Mouse (Mus musculus) mouse embryonic stem cell (cell line): ENCODE results near the gene Vstm2a.

Source experiments
- in situ Hi-C, 2 experiments: fragments of 300-500 bp; cut with MboI; formaldehyde crosslinking; loops; 1 replicate in 1 of 2; 3 replicates in 1 of 2; pipeline ENCODE4 v1.14.3; 2019 to 2020; ENCODE audit warnings: low sequenced_read_pairs in 2 of 2, low pct_unique_long_range_greater_than_20kb in 1 of 2, mixed read lengths in 1 of 2; ENCODE audit not compliant: unreplicated experiment in 1 of 2

Gene Vstm2a

GRCm38 (mm10) chr11:16257473-16257921, at the start of gene Vstm2a:
Gene Vstm2a, plus strand, starts transcription at chr11:16257724.
- in situ Hi-C loops, result loop anchor here in 1 of 2 experiments (25.0 kb wide), 1 partner anchor 155 kb away; no protein-coding TSS in a partner anchor

GRCm38 (mm10) chr11:16257011-16257410, 513 bp upstream of the Vstm2a start:
- in situ Hi-C loops, result loop anchor here in 1 of 2 experiments (25.0 kb wide), 1 partner anchor 155 kb away; no protein-coding TSS in a partner anchor

- in situ Hi-C loops, result loop anchor here in 1 of 2 experiments (25.0 kb wide), 1 partner anchor 154 kb away; no protein-coding TSS in a partner anchor
These were observed 776 bp downstream of the Vstm2a start for GRCm38 (mm10) chr11:16258300-16258699.

- in situ Hi-C loops, result loop anchor here (10.0 to 25.0 kb wide), 2 partner anchors 152 to 155 kb away; no protein-coding TSS in a partner anchor
These were observed 2.4 kb downstream of the Vstm2a start for GRCm38 (mm10) chr11:16259876-16260275.

- in situ Hi-C loops, result loop anchor here (10.0 to 25.0 kb wide), 2 partner anchors 151 to 154 kb away; no protein-coding TSS in a partner anchor
These were observed 3.4 kb downstream of the Vstm2a start for GRCm38 (mm10) chr11:16260764-16261578.

GRCm38 (mm10) chr11:16268396-16268795, 10.9 kb downstream of the Vstm2a start:
- in situ Hi-C loops, result loop anchor here (10.0 to 25.0 kb wide), 2 partner anchors 144 to 146 kb away; no protein-coding TSS in a partner anchor

- in situ Hi-C loops, result no loop called here
These were observed 32.9 kb downstream of the Vstm2a start for GRCm38 (mm10) chr11:16290381-16290780.

- in situ Hi-C loops, result no loop called here
These were observed 35.4 kb downstream of the Vstm2a start for GRCm38 (mm10) chr11:16292960-16293359.

GRCm38 (mm10) chr11:16296521-16296920, 39.0 kb downstream of the Vstm2a start:
- in situ Hi-C loops, result no loop called here

- in situ Hi-C loops, result no loop called here
These were observed 42.0 kb downstream of the Vstm2a start for GRCm38 (mm10) chr11:16299492-16299891.

GRCm38 (mm10) chr11:16299960-16300359, 42.4 kb downstream of the Vstm2a start:
- in situ Hi-C loops, result no loop called here

- in situ Hi-C loops, result no loop called here
These were observed 43.2 kb downstream of the Vstm2a start for GRCm38 (mm10) chr11:16300709-16301108.

- in situ Hi-C loops, result no loop called here
These were observed 57.6 kb downstream of the Vstm2a start for GRCm38 (mm10) chr11:16315097-16315496.

GRCm38 (mm10) chr11:16345179-16345578, 87.7 kb downstream of the Vstm2a start:
- in situ Hi-C loops, result no loop called here

GRCm38 (mm10) chr11:16345676-16346075, 88.2 kb downstream of the Vstm2a start:
- in situ Hi-C loops, result no loop called here

GRCm38 (mm10) chr11:16351915-16352314, 94.4 kb downstream of the Vstm2a start:
- in situ Hi-C loops, result no loop called here

GRCm38 (mm10) chr11:16354356-16354755, 96.8 kb downstream of the Vstm2a start:
- in situ Hi-C loops, result no loop called here

GRCm38 (mm10) chr11:16366852-16367587, 109.5 kb downstream of the Vstm2a start:
- in situ Hi-C loops, result no loop called here

- in situ Hi-C loops, result loop anchor here in 1 of 2 experiments (25.0 kb wide), 1 partner anchor 141 kb away; the partner anchor contains the start of gene Vstm2a
These were observed 146.1 kb downstream of the Vstm2a start for GRCm38 (mm10) chr11:16403627-16404026.
